Mouse (Mus musculus): Measurements from ENCODE around the gene Bcl9. TPM values are rescaled to one million over a fixed set of nuclear protein-coding genes. Genes with fewer than 3 reads are reported as not detected.

The Bcl9 gene
- polyA plus RNA-seq, 1 experiment = 22.8 TPM

GRCm38 (mm10) chr3:97241826-97242225 lies 55.9 kb downstream of the Bcl9 start:
- WGBS = 94% methylated on average over 6 of the region's 6 CpGs
- no peak for TF ChIP-seq POLR2A (IDR thresholded peaks at IDR 0.05; ENCODE audit: control insufficient read depth, extremely low read depth, insufficient read depth, low read length, poor library complexity)
- no peak for TF ChIP-seq CTCF (IDR thresholded peaks at IDR 0.05; ENCODE audit: borderline replicate concordance, control insufficient read depth, extremely low read depth, insufficient read depth, low read length, poor library complexity)
- no peaks in the 10 kb centered on the region for H3K27me3 ChIP-seq (ENCODE audit: control insufficient read depth, insufficient read depth, low read length)
- no peaks in the 10 kb centered on the region for H3K4me1 ChIP-seq (replicated peaks; ENCODE audit: control insufficient read depth, insufficient read depth, low read length)
- no peaks in the 10 kb centered on the region for H3K36me3 ChIP-seq (ENCODE audit: control insufficient read depth, insufficient read depth, low read length)
- H3K27ac ChIP-seq (ENCODE audit: control insufficient read depth, insufficient read depth, low read length) = no peak overlapping the region
- no peak for DNase-seq
- no peak overlapping the region for H3K4me3 ChIP-seq (ENCODE audit: control insufficient read depth, insufficient read depth, low read length)

- no peak overlapping the region for H3K27ac ChIP-seq (ENCODE audit: control insufficient read depth, insufficient read depth, low read length)
- no peak for DNase-seq
- TF ChIP-seq POLR2A (IDR thresholded peaks at IDR 0.05; ENCODE audit: control insufficient read depth, extremely low read depth, insufficient read depth, low read length, poor library complexity) = no peak
- no peak for TF ChIP-seq CTCF (IDR thresholded peaks at IDR 0.05; ENCODE audit: borderline replicate concordance, control insufficient read depth, extremely low read depth, insufficient read depth, low read length, poor library complexity)
- H3K4me3 ChIP-seq (ENCODE audit: control insufficient read depth, insufficient read depth, low read length) = no peak overlapping the region
- no peaks in the 10 kb centered on the region for H3K27me3 ChIP-seq (ENCODE audit: control insufficient read depth, insufficient read depth, low read length)
- no peaks in the 10 kb centered on the region for H3K4me1 ChIP-seq (replicated peaks; ENCODE audit: control insufficient read depth, insufficient read depth, low read length)
- no peaks in the 10 kb centered on the region for H3K36me3 ChIP-seq (ENCODE audit: control insufficient read depth, insufficient read depth, low read length)
- WGBS = 96% methylated on average over 6 of the region's 6 CpGs
Observed at GRCm38 (mm10) chr3:97239793-97240192, 57.9 kb downstream of the Bcl9 start.

DNA sequence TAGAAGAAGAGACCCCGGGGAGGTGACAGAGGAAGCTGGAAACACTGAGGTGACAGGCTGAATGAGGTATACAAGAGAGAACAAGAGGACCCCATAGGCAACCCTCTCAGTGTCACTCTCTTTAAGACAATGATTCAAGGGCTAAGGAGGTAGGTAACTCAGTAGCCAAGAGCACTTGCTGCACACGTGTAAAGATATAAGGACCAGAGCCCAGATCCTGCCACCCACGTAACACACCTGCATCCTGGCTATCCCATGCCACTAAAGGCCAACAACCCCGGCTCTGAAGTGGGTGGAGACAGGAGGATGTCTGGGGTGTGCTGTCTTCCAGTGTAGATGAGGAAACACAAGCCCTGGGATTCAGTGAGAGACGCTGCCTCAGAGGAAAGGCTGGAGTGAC lies 58.4 kb downstream of the Bcl9 start:
- TF ChIP-seq POLR2A (IDR thresholded peaks at IDR 0.05; ENCODE audit: control insufficient read depth, extremely low read depth, insufficient read depth, low read length, poor library complexity) = no peak
- no peak for TF ChIP-seq CTCF (IDR thresholded peaks at IDR 0.05; ENCODE audit: borderline replicate concordance, control insufficient read depth, extremely low read depth, insufficient read depth, low read length, poor library complexity)
- whole genome bisulfite sequencing = 94% methylated on average over 5 of the region's 5 CpGs
- no peaks in the 10 kb centered on the region for H3K36me3 ChIP-seq (ENCODE audit: control insufficient read depth, insufficient read depth, low read length)

DNA sequence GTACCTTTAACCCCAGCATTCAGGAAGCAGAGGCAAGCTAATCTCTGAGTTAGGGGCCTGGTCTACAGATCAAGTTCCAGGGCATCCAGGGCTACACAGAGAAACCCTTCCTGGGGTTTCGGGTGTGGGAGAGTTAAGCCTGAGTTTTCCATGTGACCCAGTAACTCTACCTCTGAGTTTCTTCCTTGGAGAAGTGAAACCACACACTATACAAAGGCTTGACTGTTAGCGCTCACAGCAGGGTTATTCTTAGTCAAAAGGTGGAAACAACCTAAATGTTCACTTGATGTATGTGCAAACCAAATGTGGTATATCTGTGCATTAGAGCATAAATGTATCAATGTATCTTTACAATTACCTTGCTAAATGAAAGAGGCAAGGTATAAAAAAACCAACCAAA lies 59.2 kb downstream of the Bcl9 start:
- DNase-seq = no peak
- no peaks in the 10 kb centered on the region for H3K27me3 ChIP-seq (ENCODE audit: control insufficient read depth, insufficient read depth, low read length)
- H3K36me3 ChIP-seq (ENCODE audit: control insufficient read depth, insufficient read depth, low read length) = no peaks in the 10 kb centered on the region
- no peak overlapping the region for H3K27ac ChIP-seq (ENCODE audit: control insufficient read depth, insufficient read depth, low read length)
- no peak for TF ChIP-seq POLR2A (IDR thresholded peaks at IDR 0.05; ENCODE audit: control insufficient read depth, extremely low read depth, insufficient read depth, low read length, poor library complexity)
- no peak for TF ChIP-seq CTCF (IDR thresholded peaks at IDR 0.05; ENCODE audit: borderline replicate concordance, control insufficient read depth, extremely low read depth, insufficient read depth, low read length, poor library complexity)
- no peak overlapping the region for H3K4me3 ChIP-seq (ENCODE audit: control insufficient read depth, insufficient read depth, low read length)
- WGBS = 85% methylated on average over 2 of the region's 2 CpGs
- H3K4me1 ChIP-seq (replicated peaks; ENCODE audit: control insufficient read depth, insufficient read depth, low read length) = no peaks in the 10 kb centered on the region

More for the DNA sequence above, 58.4 kb downstream of the Bcl9 start:
- DNase-seq = no peak
- H3K27ac ChIP-seq (ENCODE audit: control insufficient read depth, insufficient read depth, low read length) = no peak overlapping the region
- no peaks in the 10 kb centered on the region for H3K27me3 ChIP-seq (ENCODE audit: control insufficient read depth, insufficient read depth, low read length)
- no peaks in the 10 kb centered on the region for H3K4me1 ChIP-seq (replicated peaks; ENCODE audit: control insufficient read depth, insufficient read depth, low read length)
- no peak overlapping the region for H3K4me3 ChIP-seq (ENCODE audit: control insufficient read depth, insufficient read depth, low read length)

- WGBS = 94% methylated on average over 2 of the region's 2 CpGs
- TF ChIP-seq CTCF (IDR thresholded peaks at IDR 0.05; ENCODE audit: borderline replicate concordance, control insufficient read depth, extremely low read depth, insufficient read depth, low read length, poor library complexity) (no peak), POLR2A (IDR thresholded peaks at IDR 0.05; ENCODE audit: control insufficient read depth, extremely low read depth, insufficient read depth, low read length, poor library complexity) (no peak)
- no peaks in the 10 kb centered on the region for H3K4me1 ChIP-seq (replicated peaks; ENCODE audit: control insufficient read depth, insufficient read depth, low read length)
- no peak overlapping the region for H3K27ac ChIP-seq (ENCODE audit: control insufficient read depth, insufficient read depth, low read length)
- H3K4me3 ChIP-seq (ENCODE audit: control insufficient read depth, insufficient read depth, low read length) = no peak overlapping the region
- no peaks in the 10 kb centered on the region for H3K36me3 ChIP-seq (ENCODE audit: control insufficient read depth, insufficient read depth, low read length)
- H3K27me3 ChIP-seq (ENCODE audit: control insufficient read depth, insufficient read depth, low read length) = no peaks in the 10 kb centered on the region
- no peak for DNase-seq
Observed at GRCm38 (mm10) chr3:97237403-97237802, 60.3 kb downstream of the Bcl9 start.

DNA sequence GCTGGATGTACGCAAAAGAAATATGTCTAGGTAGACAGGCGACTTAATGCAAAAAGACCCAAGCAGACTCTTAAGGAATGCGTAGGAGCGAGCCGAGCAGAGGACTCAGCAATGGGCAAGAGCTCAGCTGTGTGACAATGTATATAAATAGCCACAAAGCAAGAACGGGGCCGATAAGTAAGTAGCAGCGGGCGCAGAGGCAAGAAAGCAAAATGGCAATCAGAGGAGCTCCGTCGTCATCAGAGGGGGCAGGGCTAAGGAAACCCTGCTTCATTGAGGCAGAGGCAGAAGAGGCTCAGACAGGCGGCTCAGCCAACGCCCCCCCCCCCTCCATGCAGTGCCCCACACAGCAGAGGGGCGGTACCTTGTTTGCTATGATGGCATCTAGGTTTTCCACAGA lies 62.9 kb downstream of the Bcl9 start:
- H3K4me3 ChIP-seq (ENCODE audit: control insufficient read depth, insufficient read depth, low read length) = no peak overlapping the region
- no peak for DNase-seq
- 95% methylated on average over 14 of the region's 14 CpGs for WGBS
- TF ChIP-seq CTCF (IDR thresholded peaks at IDR 0.05; ENCODE audit: borderline replicate concordance, control insufficient read depth, extremely low read depth, insufficient read depth, low read length, poor library complexity) (no peak), POLR2A (IDR thresholded peaks at IDR 0.05; ENCODE audit: control insufficient read depth, extremely low read depth, insufficient read depth, low read length, poor library complexity) (no peak)
- H3K27me3 ChIP-seq (ENCODE audit: control insufficient read depth, insufficient read depth, low read length) = no peaks in the 10 kb centered on the region
- no peaks in the 10 kb centered on the region for H3K36me3 ChIP-seq (ENCODE audit: control insufficient read depth, insufficient read depth, low read length)
- H3K4me1 ChIP-seq (replicated peaks; ENCODE audit: control insufficient read depth, insufficient read depth, low read length) = no peaks in the 10 kb centered on the region
- no peak overlapping the region for H3K27ac ChIP-seq (ENCODE audit: control insufficient read depth, insufficient read depth, low read length)

- WGBS = 46% methylated on average over 3 of the region's 3 CpGs
- DNase-seq = no peak
- no peaks in the 10 kb centered on the region for H3K27me3 ChIP-seq (ENCODE audit: control insufficient read depth, insufficient read depth, low read length)
- peaks cover 6% of the 10 kb centered on the region for H3K4me1 ChIP-seq (replicated peaks; ENCODE audit: control insufficient read depth, insufficient read depth, low read length)
- no peak for TF ChIP-seq POLR2A (IDR thresholded peaks at IDR 0.05; ENCODE audit: control insufficient read depth, extremely low read depth, insufficient read depth, low read length, poor library complexity)
- no peak overlapping the region for H3K27ac ChIP-seq (ENCODE audit: control insufficient read depth, insufficient read depth, low read length)
- H3K36me3 ChIP-seq (ENCODE audit: control insufficient read depth, insufficient read depth, low read length) = no peaks in the 10 kb centered on the region
- no peak overlapping the region for H3K4me3 ChIP-seq (ENCODE audit: control insufficient read depth, insufficient read depth, low read length)
Observed at GRCm38 (mm10) chr3:97232328-97232727, 65.4 kb downstream of the Bcl9 start.

All from thymus, adult 2 months (tissue).